Mouse (Mus musculus) kidney, adult 2 months (tissue): ENCODE data around the gene S100a8. TPM values are rescaled to one million over a fixed set of nuclear protein-coding genes. Genes with fewer than 3 reads are reported as not detected.

Experiments used
- DNase-seq: peaks from one replicate; pipeline ENCODE4 v3.0.0; 2021
- H3K27ac ChIP-seq: fragments of 200-500 bp; 2 replicates; pipeline ENCODE4 v1.5.1; 2012; ENCODE audit warnings: low read depth, low read length, control low read depth, inconsistent platforms; ENCODE audit not compliant: insufficient read depth
- H3K27me3 ChIP-seq: fragments of 200-500 bp; replicated peaks from 2 replicates; pipeline ENCODE4 v1.6.1; 2012; ENCODE audit warnings: mild to moderate bottlenecking, moderate library complexity, low read length, inconsistent platforms; ENCODE audit not compliant: control insufficient read depth, insufficient read depth
- H3K36me3 ChIP-seq: fragments of 200-500 bp; 2 replicates; pipeline ENCODE4 v1.6.1; 2012; ENCODE audit warnings: mild to moderate bottlenecking, moderate library complexity, low read length, inconsistent platforms; ENCODE audit not compliant: control insufficient read depth, insufficient read depth
- H3K4me1 ChIP-seq: fragments of 200-500 bp; 2 replicates; pipeline ENCODE4 v1.6.1; 2011; ENCODE audit warnings: low read length; ENCODE audit not compliant: control insufficient read depth, insufficient read depth
- H3K4me3 ChIP-seq: fragments of 200-500 bp; 2 replicates; pipeline ENCODE4 v1.5.1; 2011; ENCODE audit warnings: mild to moderate bottlenecking, low read depth, low read length, control low read depth; ENCODE audit not compliant: insufficient read depth
- CTCF ChIP-seq: fragments of 200-500 bp; conservative IDR thresholded peaks from 2 replicates; pipeline ENCODE4 v1.5.1; 2011; ENCODE audit warnings: low read depth, mild to moderate bottlenecking, control low read depth, low read length, moderate library complexity, mixed read lengths; ENCODE audit not compliant: insufficient read depth, insufficient read length
- POLR2A ChIP-seq: fragments of 200-500 bp; IDR thresholded peaks from one replicate; pipeline ENCODE4 v1.6.1; 2011; ENCODE audit warnings: low read depth, low read length, control low read depth
- WGBS: fragments of 180-500 bp; shearing (Covaris S2); methylation state at CpG from one replicate; pipeline ENCODE4 v1.1.7; 2018; 5-methylcytosine and 5-hydroxymethylcytosine counted together
- polyA plus RNA-seq: library from polyadenylated mRNA; depleted of rRNA; stranded (reverse); fragments of >200 nt; gene quantifications from 2 replicates; pipeline ENCODE4 v1.2.3, GENCODE M21; 2012

S100a8 gene
- polyA plus RNA-seq, 1 experiment, result 1.2 TPM

DNA sequence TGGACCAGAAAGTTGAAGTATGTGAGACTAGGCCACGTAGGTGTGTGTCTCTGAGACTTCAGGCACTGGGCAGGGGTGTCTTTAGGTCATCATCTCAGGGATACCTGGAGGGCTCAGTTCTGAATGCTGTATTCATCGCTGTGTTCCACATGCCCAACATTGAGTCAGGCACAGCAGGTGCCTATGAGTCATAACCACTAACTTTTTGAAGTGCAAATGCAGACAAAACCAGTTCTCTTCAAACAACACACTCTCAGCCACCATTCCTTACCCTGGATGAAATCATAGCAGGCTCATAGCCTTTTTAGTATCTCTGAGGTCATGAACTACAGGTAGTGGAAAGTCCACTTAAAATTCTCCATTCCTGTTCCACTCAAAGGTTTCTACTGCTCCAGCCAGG, 39.5 kb upstream of the S100a8 start:
- TF ChIP-seq CTCF (no peak), POLR2A (no peak)
- Histone ChIP-seq H3K4me1 (no peaks in the 10 kb centered on the region), H3K36me3 (no peaks in the 10 kb centered on the region), H3K4me3 (no peak overlapping the region), H3K27me3 (no peaks in the 10 kb centered on the region), H3K27ac (no peak overlapping the region)
- 81% methylated on average over 2 of the region's 2 CpGs for WGBS
- no peak for DNase-seq

DNA sequence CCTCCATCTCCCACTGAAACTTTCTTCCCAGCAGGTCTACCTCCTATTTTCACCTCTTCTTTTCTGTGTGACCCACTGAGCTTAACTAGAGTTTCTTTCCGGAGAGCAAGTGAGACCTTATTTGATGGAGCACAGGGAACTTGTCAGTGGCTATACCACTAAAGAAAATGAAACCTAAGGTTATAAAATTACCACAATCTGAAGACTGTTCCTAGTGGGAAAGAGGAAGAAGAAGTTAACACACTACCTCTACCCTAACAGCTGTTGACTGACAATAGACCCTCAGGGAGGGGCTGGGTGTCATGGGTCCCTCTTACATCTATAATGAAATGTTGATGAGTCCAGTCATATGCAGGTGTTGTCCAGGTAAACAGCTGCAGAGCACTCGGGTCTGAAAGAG, 36.8 kb upstream of the S100a8 start:
- DNase-seq, result no peak
- TF ChIP-seq POLR2A (no peak), CTCF (no peak)
- Histone ChIP-seq H3K4me1 (no peaks in the 10 kb centered on the region), H3K27me3 (no peaks in the 10 kb centered on the region), H3K4me3 (no peak overlapping the region), H3K27ac (no peak overlapping the region), H3K36me3 (no peaks in the 10 kb centered on the region)
- WGBS, result 88% methylated on average over 2 of the region's 2 CpGs

DNA sequence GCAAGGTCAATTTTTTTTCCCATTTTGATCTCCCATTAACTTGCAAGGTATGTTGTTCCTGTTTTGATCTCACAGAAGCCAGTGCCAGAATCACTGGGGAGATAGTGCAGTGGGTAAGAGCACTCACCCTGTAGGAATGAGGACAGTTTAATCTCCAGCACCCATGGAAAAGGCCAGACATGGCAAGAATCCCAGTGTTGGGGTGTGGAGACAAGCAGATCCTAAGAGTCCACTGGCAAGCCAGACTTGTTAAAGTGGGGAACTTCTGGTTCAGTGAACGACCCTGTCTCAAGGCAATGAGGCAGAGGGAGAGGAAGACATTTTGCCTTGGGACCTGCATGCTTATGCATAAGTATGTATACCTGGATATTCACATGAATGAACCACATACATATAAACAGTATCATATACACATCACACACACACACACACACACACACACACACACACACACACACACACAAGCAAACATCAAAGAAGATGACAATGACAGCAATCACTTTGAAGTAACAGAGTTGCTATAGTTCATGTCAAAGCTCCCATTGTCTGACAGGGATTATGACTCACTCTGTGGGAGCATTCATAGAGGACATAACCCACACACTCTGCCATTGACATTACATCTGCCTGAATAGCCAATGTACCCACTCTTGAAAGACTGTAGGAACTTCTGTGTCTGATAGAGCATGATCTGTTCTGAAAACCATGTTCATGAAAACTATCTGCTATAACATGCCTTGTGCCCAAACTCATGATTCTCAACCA, 30.1 kb upstream of the S100a8 start:
- Histone ChIP-seq H3K4me1 (no peaks in the 10 kb centered on the region), H3K27me3 (no peaks in the 10 kb centered on the region), H3K27ac (no peak overlapping the region), H3K36me3 (no peaks in the 10 kb centered on the region), H3K4me3 (no peak overlapping the region)
- TF ChIP-seq CTCF, result no peak
- no peak for TF ChIP-seq POLR2A
- WGBS, result 81% methylated on average over 1 of the region's 1 CpGs
- no peak for DNase-seq

- DNase-seq, result peak; percentile 16
- TF ChIP-seq CTCF (peak; percentile 67), POLR2A (no peak)
- WGBS, result 59% methylated on average over 7 of the region's 7 CpGs
- no peak overlapping the region for H3K4me3 ChIP-seq
- H3K27ac ChIP-seq, result no peak overlapping the region
- H3K27me3 ChIP-seq, result no peaks in the 10 kb centered on the region
- no peaks in the 10 kb centered on the region for H3K4me1 ChIP-seq
- no peaks in the 10 kb centered on the region for H3K36me3 ChIP-seq
Measured at GRCm38 (mm10) chr3:90639511-90640154, 29.1 kb upstream of the S100a8 start.

- H3K27me3 ChIP-seq, result no peaks in the 10 kb centered on the region
- 85% methylated on average over 7 of the region's 7 CpGs for WGBS
- H3K36me3 ChIP-seq, result no peaks in the 10 kb centered on the region
- DNase-seq, result no peak
- H3K4me1 ChIP-seq, result no peaks in the 10 kb centered on the region
- no peak overlapping the region for H3K27ac ChIP-seq
- TF ChIP-seq POLR2A (no peak), CTCF (no peak)
- H3K4me3 ChIP-seq, result no peak overlapping the region
Measured at GRCm38 (mm10) chr3:90640981-90641380, 27.8 kb upstream of the S100a8 start.

- TF ChIP-seq POLR2A (no peak), CTCF (peak; percentile 74)
Measured at GRCm38 (mm10) chr3:90644220-90644619, 24.6 kb upstream of the S100a8 start.

DNA sequence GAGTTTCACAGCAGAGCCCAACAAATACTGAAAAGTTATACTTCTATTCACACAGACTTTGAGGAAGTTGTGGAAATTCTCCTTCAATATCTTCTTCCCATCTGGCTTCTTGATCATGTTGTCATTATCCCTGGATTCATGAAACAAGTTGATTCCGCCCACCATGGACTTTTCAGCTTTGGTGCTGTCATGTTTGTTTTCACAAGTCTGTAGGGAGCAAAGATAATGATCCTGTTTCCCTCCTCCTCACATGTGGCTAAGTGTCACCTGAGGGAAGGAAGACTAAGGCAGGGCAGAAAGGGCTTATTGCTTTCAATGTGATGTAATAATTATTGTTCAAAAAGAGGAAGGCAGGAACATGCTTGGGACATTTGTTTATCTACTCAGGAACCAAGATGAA, 21.5 kb upstream of the S100a8 start:
- DNase-seq, result no peak
- 85% methylated on average over 1 of the region's 1 CpGs for WGBS
- H3K36me3 ChIP-seq, result no peaks in the 10 kb centered on the region

More at GRCm38 (mm10) chr3:90644220-90644619, 24.6 kb upstream of the S100a8 start:
- peak; percentile 69 for DNase-seq
- Histone ChIP-seq H3K4me3 (no peak overlapping the region), H3K4me1 (no peaks in the 10 kb centered on the region), H3K36me3 (no peaks in the 10 kb centered on the region), H3K27ac (no peak overlapping the region), H3K27me3 (no peaks in the 10 kb centered on the region)
- WGBS, result 48% methylated on average over 3 of the region's 3 CpGs

More for the DNA sequence above, 21.5 kb upstream of the S100a8 start:
- H3K4me1 ChIP-seq, result no peaks in the 10 kb centered on the region
- no peak overlapping the region for H3K27ac ChIP-seq
- no peaks in the 10 kb centered on the region for H3K27me3 ChIP-seq
- H3K4me3 ChIP-seq, result no peak overlapping the region
- TF ChIP-seq POLR2A (no peak), CTCF (no peak)
